Mouse (Mus musculus) small intestine, adult 2 months (tissue): ENCODE results near the gene Tmem234. TPM values are rescaled to one million over a fixed set of nuclear protein-coding genes. Genes with fewer than 3 reads are reported as not detected.

Experiments
- H3K27ac ChIP-seq: fragments of 200-500 bp; 2 replicates; pipeline ENCODE4 v1.5.1; 2012; ENCODE audit warnings: low read depth, low read length, control low read depth, inconsistent platforms; ENCODE audit not compliant: insufficient read depth
- H3K27me3 ChIP-seq: fragments of 200-500 bp; 2 replicates; pipeline ENCODE4 v1.6.1; 2012; ENCODE audit warnings: mild to moderate bottlenecking, moderate library complexity, low read length, inconsistent platforms; ENCODE audit not compliant: control insufficient read depth, insufficient read depth
- H3K36me3 ChIP-seq: fragments of 200-500 bp; 2 replicates; pipeline ENCODE4 v1.6.1; 2012; ENCODE audit warnings: mild to moderate bottlenecking, low read length, control low read depth, inconsistent platforms; ENCODE audit not compliant: control insufficient read depth, insufficient read depth
- H3K4me1 ChIP-seq: fragments of 200-500 bp; 2 replicates; pipeline ENCODE4 v1.6.1; 2012; ENCODE audit warnings: low read length, inconsistent platforms, mixed read lengths; ENCODE audit not compliant: control insufficient read depth, insufficient read depth, insufficient read length
- H3K4me3 ChIP-seq: fragments of 200-500 bp; 2 replicates; pipeline ENCODE4 v1.5.1; 2012; ENCODE audit warnings: low read depth, mild to moderate bottlenecking, control low read depth, inconsistent platforms, low read length, moderate library complexity
- CTCF ChIP-seq: fragments of 200-500 bp; IDR thresholded peaks from 2 replicates; pipeline ENCODE4 v1.5.1; 2012; ENCODE audit warnings: low read depth, mild to moderate bottlenecking, control low read depth, inconsistent platforms, low read length, moderate library complexity, mixed read lengths; ENCODE audit not compliant: insufficient replicate concordance, insufficient read length; ENCODE audit errors: extremely low read depth
- POLR2A ChIP-seq: fragments of 200-500 bp; IDR thresholded peaks from 2 replicates; pipeline ENCODE4 v1.6.1; 2012; ENCODE audit warnings: low read depth, mild to moderate bottlenecking, control low read depth, inconsistent platforms, low read length, moderate library complexity
- WGBS: fragments of 180-500 bp; shearing (Covaris S2); methylation state at CpG from one replicate; pipeline ENCODE4 v1.1.7; 2018; 5-methylcytosine and 5-hydroxymethylcytosine counted together
- polyA plus RNA-seq: library from polyadenylated mRNA; depleted of rRNA; stranded (reverse); fragments of >200 nt; gene quantifications from 2 replicates; pipeline ENCODE4 v1.2.3, GENCODE M21; 2012

The Tmem234 gene
- polyA plus RNA-seq, 1 experiment = 132 TPM

- TF ChIP-seq POLR2A = no peak; the same call in 1 of the 2 replicates
- TF ChIP-seq CTCF = peak; percentile 88
- Histone ChIP-seq H3K36me3 (peaks cover 33% of the 10 kb centered on the region), H3K4me3 (no peak overlapping the region), H3K4me1 (no peaks in the 10 kb centered on the region), H3K27me3 (no peaks in the 10 kb centered on the region), H3K27ac (no peak overlapping the region)
- WGBS = 33% methylated on average over 7 of the region's 7 CpGs
These were observed 8.1 kb downstream of the Tmem234 start for GRCm38 (mm10) chr4:129608426-129609025.

GRCm38 (mm10) chr4:129609139-129609631 lies 8.7 kb downstream of the Tmem234 start:
- Histone ChIP-seq H3K4me1 (no peaks in the 10 kb centered on the region), H3K27me3 (no peaks in the 10 kb centered on the region), H3K27ac (no peak overlapping the region), H3K36me3 (peaks cover 29% of the 10 kb centered on the region), H3K4me3 (no peak overlapping the region)
- TF ChIP-seq POLR2A (no peak), CTCF (no peak)
- 73% methylated on average over 12 of the region's 12 CpGs for WGBS

- Histone ChIP-seq H3K36me3 (peaks cover 23% of the 10 kb centered on the region), H3K27me3 (no peaks in the 10 kb centered on the region), H3K4me3 (no peak overlapping the region), H3K4me1 (no peaks in the 10 kb centered on the region), H3K27ac (no peak overlapping the region)
- TF ChIP-seq POLR2A = no peak
- 69% methylated on average over 4 of the region's 4 CpGs for WGBS
These were observed 9.6 kb downstream of the Tmem234 start for GRCm38 (mm10) chr4:129610026-129610425.

- 62% methylated on average over 4 of the region's 4 CpGs for WGBS
- peaks cover 21% of the 10 kb centered on the region for H3K36me3 ChIP-seq
- no peaks in the 10 kb centered on the region for H3K27me3 ChIP-seq
- H3K27ac ChIP-seq = no peak overlapping the region
- TF ChIP-seq POLR2A (no peak), CTCF (no peak)
- H3K4me3 ChIP-seq = no peak overlapping the region
- H3K4me1 ChIP-seq = no peaks in the 10 kb centered on the region
These were observed 10.0 kb downstream of the Tmem234 start for GRCm38 (mm10) chr4:129610472-129610871.

- WGBS = 76% methylated on average over 6 of the region's 6 CpGs
These were observed 13.6 kb downstream of the Tmem234 start, which contains the start of gene Dcdc2b for GRCm38 (mm10) chr4:129614093-129614492. Gene Dcdc2b (minus strand): TSS chr4:129614257.

GRCm38 (mm10) chr4:129615801-129616290 lies 15.4 kb downstream of the Tmem234 start:
- TF ChIP-seq CTCF (no peak), POLR2A (no peak)
- Histone ChIP-seq H3K36me3 (no peaks in the 10 kb centered on the region), H3K4me3 (no peak overlapping the region), H3K27ac (no peak overlapping the region), H3K4me1 (peaks cover 5% of the 10 kb centered on the region; the same call in 1 of the 2 replicates), H3K27me3 (no peaks in the 10 kb centered on the region)
- 86% methylated on average over 9 of the region's 9 CpGs for WGBS

More at GRCm38 (mm10) chr4:129614093-129614492, 13.6 kb downstream of the Tmem234 start, which contains the start of gene Dcdc2b:
- no peaks in the 10 kb centered on the region for H3K27me3 ChIP-seq
- H3K4me1 ChIP-seq = peaks cover 5% of the 10 kb centered on the region; the same call in 1 of the 2 replicates
- peaks cover 2% of the 10 kb centered on the region; the same call in 1 of the 2 replicates for H3K36me3 ChIP-seq
- TF ChIP-seq POLR2A = no peak
- no peak for TF ChIP-seq CTCF
- no peak within 1 kb of the TSS for H3K27ac ChIP-seq
- H3K4me3 ChIP-seq = no peak within 1 kb of the TSS

- H3K27me3 ChIP-seq = no peaks in the 10 kb centered on the region
- WGBS = 85% methylated on average over 3 of the region's 3 CpGs
These were observed 16.2 kb downstream of the Tmem234 start for GRCm38 (mm10) chr4:129616631-129617030.

More at GRCm38 (mm10) chr4:129616631-129617030, 16.2 kb downstream of the Tmem234 start:
- Histone ChIP-seq H3K27ac (no peak overlapping the region), H3K36me3 (no peaks in the 10 kb centered on the region), H3K4me3 (no peak overlapping the region), H3K4me1 (peaks cover 5% of the 10 kb centered on the region; the same call in 1 of the 2 replicates)
- TF ChIP-seq CTCF (no peak), POLR2A (no peak)
